Mouse (Mus musculus) embryo, embryonic 10.5 days (tissue): ENCODE data around the gene Dtnb.

Source experiments
- DNase-seq: peaks from one replicate; pipeline ENCODE4 v3.0.0-alpha.2; 2015; ENCODE audit warnings: low spot score

The Dtnb gene

GRCm38 (mm10) chr12:3773643-3774042, 201.5 kb downstream of the Dtnb start:
- DNase-seq: no peak

DNA sequence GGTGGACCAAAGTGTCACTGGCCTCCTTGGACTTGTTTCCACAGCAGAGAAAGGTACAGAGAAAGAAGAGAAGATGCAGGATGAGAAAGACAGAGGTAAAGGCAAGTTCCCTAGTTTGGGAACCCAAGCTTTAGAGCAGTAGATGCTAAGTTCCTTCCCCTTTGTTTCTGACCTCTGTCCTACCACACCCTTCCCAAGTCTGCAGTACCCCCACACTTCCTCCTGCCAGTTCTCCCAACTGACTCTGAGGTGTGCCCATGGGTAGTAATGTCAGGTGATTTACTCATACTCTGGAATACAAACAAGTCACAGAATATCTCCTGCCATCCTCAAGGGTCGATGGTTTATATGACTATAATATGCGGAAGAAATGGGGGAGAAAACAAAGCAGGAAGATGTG, 203.8 kb downstream of the Dtnb start:
- no peak for DNase-seq

DNA sequence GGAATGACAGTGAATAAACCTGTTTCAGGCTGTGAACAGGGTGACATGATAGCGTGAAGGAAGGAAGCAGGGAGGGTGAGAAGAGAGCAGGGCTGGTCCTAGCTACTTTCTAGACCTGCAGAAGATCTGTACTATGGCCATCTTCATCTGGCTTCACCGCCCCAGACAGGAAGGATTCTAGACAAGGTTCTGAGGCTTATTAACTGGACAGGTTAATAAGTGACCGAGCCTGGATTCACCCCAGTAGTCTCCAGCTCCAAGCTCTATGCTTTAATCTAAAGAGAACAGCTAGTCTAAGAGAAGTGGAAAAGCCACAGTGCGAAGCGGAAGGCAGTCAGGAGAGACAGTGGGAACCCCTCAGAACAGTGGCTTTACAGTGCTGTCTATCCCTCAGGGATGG, 205.5 kb downstream of the Dtnb start:
- DNase-seq: no peak

- no peak for DNase-seq
Measured at GRCm38 (mm10) chr12:3778286-3778685, 206.1 kb downstream of the Dtnb start.

GRCm38 (mm10) chr12:3779639-3780038, 207.5 kb downstream of the Dtnb start:
- DNase-seq: no peak

GRCm38 (mm10) chr12:3780405-3780891, 208.3 kb downstream of the Dtnb start:
- peak; percentile 82 for DNase-seq

DNA sequence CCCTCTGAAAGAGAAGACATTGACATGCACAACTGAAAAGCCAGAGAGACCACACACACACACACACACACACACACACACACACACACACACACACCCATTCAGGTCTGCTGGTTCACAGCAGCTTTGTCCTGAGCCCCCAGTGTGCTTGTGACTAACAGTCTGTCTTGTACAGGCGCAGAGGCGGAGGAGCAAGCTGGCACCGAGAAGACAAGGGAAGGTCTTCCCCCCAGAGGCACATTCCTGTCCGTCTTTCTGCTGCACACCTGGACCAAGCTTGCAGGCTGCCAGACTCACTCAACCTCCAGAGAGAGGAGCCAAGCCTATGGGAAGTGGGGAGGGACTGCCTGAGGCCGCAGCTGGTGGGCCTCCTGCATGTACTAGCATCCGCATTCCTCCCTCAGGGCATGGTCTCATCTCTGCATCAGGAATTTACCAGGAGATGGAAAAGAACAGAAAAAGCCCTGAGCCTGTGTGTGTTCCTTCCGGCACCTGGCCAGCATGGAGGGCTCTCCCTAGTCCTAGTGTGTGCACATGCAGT, 208.8 kb downstream of the Dtnb start:
- DNase-seq: peak; percentile 64

DNA sequence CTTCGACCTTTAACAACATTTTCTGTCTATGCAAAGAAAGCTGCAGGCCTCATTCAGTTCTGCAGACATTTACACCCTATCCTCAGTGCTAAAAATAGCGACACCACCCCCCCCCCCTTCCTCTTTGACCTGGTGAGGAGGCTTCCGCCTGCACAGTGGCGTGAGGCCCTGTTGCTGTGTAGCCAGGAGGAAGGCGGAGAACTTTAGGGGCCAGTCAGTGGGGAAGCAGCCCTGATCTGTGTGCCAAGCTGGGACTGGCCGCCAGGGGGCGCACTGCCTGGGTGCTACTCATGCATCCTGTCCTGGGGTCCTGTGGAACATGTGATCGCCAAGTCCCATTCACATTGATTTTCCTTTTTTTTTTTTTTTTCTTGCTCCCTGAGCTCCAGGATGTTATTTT, 209.3 kb downstream of the Dtnb start:
- DNase-seq: peak; percentile 86

- DNase-seq: peak; percentile 35
Measured at GRCm38 (mm10) chr12:3783196-3783825, 211.1 kb downstream of the Dtnb start.

- no peak for DNase-seq
Measured at GRCm38 (mm10) chr12:3784258-3784657, 212.1 kb downstream of the Dtnb start.

- DNase-seq: no peak
Measured at GRCm38 (mm10) chr12:3784729-3785128, 212.5 kb downstream of the Dtnb start.

- DNase-seq: no peak
Measured at GRCm38 (mm10) chr12:3787041-3787440, 214.9 kb downstream of the Dtnb start.

DNA sequence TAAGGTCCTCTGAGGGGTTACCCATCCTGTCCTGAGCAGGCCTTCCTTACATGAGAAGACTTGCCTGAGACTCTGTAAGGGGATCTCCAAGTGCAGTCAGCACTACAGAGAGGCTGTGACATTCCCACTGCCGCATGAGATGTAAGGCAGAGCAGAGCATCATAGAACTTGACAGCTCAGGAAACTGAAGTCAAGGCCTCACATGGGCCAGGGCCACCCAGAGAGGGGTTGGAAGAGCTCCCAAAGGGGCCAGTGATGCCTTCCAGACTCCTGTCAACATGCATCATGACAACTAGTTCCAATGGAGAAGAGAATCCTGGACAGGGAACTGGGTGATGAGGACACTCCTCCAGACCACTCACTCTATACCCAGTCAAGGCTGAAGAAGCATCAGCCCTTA, 215.4 kb downstream of the Dtnb start:
- DNase-seq: no peak

GRCm38 (mm10) chr12:3788421-3789051, 216.4 kb downstream of the Dtnb start:
- peak; percentile 78 for DNase-seq

DNA sequence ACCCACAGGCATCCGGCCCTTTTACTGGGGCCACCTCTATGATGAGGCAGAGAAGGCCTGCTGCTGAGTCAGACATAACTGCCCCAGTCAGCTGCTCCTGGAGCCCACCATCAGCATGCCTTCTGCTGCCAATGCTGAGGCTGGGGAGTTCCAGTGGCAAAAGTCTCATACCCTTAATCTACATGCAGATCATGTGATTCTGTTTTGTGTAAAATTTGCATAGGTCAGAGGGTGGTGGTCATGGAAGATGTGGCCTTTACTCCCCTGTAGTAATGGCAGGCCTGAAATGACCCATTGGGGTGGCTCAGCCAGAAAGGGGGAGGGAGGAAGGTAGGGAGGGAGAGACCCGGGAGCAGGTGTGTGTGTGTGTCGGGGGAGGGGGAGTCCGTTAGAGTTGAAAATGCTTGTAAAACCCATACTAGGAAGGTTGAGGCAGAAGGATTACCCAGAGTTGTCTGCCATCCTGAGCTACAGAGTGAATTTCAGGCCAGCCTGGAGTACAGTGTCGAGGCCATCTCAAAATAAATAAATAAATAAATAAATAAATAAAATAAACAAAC, 217.5 kb downstream of the Dtnb start:
- no peak for DNase-seq

DNA sequence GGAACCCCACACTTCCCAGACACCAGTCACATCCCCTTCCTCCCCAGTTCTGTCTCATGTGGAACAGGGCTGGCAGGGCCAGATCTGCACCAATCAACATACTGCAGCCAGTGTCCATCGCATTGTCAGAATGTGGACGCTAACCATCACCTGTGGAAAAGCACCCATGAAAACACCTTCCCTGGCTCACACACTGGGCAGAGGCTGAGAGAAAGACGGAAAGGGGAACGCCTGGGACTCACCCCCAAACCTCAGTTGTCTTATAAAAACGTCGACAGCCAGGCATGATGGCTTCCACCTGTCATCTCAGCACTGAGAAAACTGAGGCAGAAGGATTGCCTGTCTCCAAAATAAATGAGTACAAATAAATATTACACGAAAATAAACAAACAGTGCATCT, 219.1 kb downstream of the Dtnb start:
- DNase-seq: no peak

DNA sequence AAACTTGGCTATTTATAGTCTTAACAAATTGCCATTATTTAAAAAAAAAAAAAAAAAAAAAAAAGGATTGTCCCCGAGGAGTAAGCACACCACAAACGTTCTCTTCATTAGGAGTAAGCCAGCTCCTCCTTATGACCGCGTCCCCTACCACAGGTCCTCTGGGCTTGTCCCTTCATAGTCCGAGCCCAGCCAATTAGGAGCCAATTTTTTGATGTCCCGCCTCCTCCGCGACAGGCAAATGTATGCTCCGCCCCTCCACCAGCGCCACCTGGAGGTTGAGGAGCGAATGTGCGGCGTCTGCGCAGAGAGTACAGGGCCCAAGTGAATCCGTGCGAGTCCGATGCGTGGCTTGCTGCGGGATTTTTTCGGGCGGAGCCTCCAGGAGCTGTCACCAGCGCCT, 219.6 kb downstream of the Dtnb start:
- DNase-seq: peak; percentile 97

DNA sequence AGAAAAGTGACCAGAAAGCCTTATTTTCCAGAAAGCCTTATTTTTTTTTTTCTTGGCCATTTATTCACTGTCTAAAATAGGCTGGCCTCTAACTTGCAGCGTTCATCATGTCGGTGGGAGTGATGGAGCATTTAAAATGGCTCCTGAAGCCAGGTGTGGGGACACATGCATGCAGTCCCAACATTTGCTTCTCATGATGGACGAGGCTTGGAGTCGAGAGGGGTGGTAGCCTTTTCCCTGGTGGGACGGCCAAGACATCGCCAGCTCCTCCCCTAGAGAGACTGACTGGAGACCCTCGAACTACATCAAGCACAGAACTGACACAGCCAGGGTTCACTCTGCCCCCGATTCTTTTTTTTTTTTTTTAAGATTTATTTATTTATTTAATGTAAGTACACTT, 220.1 kb downstream of the Dtnb start:
- no peak for DNase-seq

DNA sequence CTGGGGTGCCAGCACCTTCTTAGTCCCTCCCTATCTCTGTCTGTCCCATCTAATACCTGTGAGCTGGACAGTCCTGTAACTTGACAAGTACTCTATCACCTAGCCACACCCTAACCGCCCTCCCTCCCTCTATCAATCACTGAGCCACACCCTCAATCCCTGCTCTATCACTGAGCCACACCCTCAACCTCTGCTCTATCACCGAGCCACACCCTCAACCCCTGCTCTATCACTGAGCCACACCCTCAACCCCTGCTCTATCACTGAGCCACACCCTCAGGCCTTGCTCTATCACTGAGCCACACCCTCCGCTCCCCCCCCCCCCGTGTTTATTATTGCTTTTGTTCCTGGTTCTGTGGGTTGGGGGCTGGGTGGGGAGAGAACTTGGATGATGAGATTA, 223.4 kb downstream of the Dtnb start:
- DNase-seq: no peak

GRCm38 (mm10) chr12:3799551-3799950, 227.4 kb downstream of the Dtnb start:
- no peak for DNase-seq

GRCm38 (mm10) chr12:3805852-3806251, 233.7 kb downstream of the Dtnb start, which contains the start of gene Dnmt3a:
Gene Dnmt3a (plus strand): TSS chr12:3806007.
- no peak for DNase-seq

DNA sequence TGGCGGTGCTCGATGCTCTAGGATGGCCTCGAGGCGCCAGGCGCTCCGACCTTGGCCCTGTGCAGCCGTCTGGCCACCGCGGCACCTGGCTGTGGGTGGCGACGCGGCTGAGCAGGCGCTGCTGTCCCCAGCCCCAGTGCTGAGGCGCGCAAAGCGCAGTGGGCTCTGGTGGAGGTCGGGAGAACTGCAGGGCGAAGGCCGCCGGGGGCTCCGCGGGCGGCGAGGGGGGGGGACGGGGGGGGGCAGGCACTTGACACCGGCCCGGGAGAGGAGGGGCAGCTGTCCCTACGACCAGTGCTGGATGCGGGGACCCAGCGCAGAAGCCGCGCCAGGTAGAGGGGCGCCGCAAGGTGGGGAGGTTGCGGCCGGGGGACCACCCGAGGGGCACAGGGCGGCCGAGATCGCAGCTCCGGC, 234.1 kb downstream of the Dtnb start:
- peak; percentile 79 for DNase-seq
